Mouse (Mus musculus) erythroblast, embryonic 14.5 days (primary cell): ENCODE measurements around the gene Dnase2a.

Experiments
- GATA1 ChIP-seq: IDR thresholded peaks from 2 replicates; pipeline ENCODE4 v1.6.1; 2012; ENCODE audit warnings: low read length, inconsistent platforms, mixed read lengths
- TAL1 ChIP-seq: IDR thresholded peaks from 3 replicates; pipeline ENCODE4 v1.6.1; 2012; ENCODE audit warnings: low read length, inconsistent platforms, mixed read lengths

GRCm38 (mm10) chr8:84935489-84935888 is 27.1 kb downstream of the Dnase2a start:
- TF ChIP-seq GATA1 (no peak), TAL1 (no peak)
